Mouse (Mus musculus): ENCODE results near the gene Dnhd1. TPM values are rescaled to one million over a fixed set of nuclear protein-coding genes. Genes with fewer than 3 reads are reported as not detected.
"Not testable (repeated sequence)": the region's sequence is repeated elsewhere in the genome, so short reads cannot be mapped to it uniquely, and the experiment has no call there.

Dnhd1 gene
- total RNA-seq, 4 experiments from 2014 or later: 5.0 to 9.8 (median 7.4) TPM

DNA sequence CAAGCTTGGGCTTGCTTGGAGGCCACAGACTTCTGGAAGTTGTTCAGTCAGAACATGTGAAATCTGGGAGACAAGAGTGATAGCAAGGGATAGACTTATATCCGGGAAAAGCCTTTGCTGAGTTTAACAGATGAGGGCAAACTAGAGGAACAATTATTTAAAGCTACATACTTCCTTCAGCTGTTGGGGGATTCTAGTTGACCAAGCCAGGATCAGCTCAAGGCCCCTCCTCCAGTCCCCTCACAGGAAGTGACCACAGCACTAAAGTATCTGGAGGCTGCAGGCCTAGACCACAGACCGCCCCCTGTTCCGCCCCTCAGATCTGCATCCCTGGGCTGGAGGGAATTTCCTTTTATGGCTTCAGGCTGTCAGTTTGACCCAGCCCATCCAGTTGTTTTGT, 88.3 kb downstream of the Dnhd1 start:
- DNase-seq (ENCODE audit: low spot score in 2 of 2): no peak

DNA sequence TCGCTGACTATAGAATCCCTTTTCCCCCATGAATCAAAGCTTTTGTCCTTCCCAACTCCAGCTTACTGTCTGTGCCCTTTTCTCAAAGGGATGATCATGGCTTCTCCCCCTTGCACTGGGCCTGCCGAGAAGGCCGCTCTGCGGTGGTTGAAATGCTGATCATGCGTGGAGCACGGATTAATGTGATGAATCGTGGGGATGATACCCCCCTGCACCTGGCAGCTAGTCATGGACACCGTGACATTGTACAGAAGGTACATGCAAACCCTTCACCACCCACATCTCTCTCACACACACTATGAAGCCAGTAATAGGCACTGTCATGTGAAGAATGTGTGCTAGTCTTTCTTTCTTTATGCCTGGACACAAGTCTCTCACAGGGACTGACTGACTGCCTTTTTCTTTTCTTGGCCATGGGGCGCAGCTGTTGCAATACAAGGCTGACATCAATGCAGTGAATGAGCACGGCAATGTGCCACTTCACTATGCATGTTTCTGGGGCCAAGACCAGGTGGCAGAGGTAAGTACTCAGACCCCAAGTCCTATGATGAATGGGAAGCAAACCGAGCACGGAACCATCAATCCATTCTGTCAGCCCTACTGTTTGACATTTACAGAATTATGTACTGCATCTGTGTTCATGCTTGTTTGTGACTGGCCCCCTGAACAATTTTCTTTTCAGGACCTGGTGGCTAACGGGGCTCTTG, 89.6 kb downstream of the Dnhd1 start:
- no peak for DNase-seq (ENCODE audit: low spot score in 2 of 2)

DNA sequence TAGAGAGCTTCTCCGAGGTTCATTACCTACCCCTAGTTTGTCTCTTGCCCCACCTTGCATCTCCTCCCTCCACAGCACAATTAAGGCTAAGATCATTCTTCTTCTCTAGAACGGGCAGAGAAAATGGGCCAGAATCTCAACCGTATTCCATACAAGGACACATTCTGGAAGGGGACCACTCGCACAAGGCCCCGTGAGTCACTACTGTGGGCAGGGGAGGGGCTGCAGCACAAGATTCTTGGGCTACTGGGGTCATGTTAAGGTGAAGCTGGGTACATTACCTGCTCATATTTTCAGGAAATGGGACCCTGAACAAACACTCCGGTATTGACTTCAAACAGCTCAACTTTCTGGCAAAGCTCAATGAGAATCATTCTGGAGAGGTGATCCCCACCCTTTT, 90.2 kb downstream of the Dnhd1 start:
- no peak for DNase-seq (ENCODE audit: low spot score in 2 of 2)

DNA sequence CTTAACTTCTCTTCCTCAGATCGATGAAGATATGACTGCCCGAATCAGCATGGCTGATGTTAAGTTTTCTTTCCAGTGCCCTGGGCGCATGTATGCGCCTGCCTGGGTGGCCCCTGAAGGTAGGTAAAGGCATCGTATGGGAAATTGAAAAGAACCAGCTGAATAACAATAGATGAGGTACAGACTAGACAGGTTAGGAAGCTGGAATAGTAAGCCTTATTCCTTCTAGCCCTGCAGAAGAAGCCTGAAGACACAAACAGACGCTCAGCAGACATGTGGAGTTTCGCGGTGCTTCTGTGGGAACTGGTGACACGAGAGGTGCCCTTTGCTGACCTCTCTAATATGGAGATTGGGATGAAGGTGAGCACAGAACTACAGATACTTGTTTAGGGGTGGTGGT, 91.4 kb downstream of the Dnhd1 start:
- no peak for DNase-seq (ENCODE audit: low spot score in 2 of 2)

DNA sequence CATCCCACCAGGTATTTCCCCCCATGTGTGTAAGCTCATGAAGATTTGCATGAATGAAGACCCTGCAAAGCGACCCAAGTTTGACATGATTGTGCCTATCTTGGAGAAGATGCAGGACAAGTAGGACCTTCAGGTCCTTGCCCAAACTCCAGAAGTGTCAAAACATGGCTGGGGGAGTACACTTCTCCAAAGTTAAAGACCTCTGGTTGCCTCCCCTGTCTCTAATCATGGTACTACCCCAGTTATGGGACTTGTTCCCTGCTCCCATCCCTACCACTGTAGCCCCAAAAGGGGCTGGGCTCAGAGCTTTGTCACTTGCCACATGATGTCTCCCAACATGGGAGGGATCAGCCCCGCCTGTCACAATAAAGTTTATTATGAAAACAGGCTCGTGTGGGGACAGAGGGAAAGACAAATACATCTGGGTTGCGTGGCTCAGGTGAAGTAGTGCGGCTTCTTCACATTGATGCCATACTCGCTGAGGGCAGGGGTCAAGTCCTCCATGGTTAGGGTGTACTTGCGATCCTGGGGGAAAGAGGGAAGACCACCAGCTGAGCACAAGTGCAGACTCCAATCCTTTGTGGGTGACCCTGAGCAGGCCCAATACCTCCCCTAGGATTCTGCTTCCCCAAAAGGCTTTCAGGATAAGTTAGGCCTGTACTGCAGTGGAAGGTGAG, 92.0 kb downstream of the Dnhd1 start:
- not testable (repeated sequence) for DNase-seq (ENCODE audit: low spot score in 2 of 2)

DNA sequence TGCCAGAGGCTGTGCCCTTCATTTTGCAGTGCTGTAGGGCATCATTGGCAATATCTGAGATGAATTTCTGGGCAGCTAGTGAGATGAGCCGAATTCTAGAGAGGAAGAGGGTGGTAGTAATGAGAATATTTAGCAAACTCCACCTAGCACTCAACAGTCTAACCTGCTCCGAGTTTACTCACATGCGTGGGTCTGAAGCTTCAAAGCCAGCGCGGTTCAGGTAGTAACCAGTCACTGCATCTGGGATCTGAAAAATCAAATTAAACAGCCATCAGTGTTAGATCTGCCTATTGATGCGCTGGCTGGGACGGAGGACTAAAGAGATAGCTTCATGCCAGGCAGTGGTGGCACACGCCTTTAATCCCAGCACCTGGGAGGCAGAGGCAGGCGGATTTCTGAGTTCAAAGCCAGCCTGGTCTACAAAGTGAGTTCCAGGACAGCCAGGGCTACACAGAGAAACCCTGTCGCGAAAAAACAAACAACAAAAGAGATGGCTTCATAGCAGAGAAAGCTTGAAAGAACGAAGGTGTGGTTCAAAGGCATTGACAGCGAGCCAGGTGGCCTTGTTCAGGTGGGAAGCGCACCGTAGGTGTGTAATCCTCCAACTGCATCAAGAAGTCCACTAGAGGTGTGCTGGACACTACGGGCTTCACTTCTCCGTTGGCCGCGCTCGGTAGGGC, 92.8 kb downstream of the Dnhd1 start:
- not testable (repeated sequence) for DNase-seq (ENCODE audit: low spot score in 2 of 2)

DNA sequence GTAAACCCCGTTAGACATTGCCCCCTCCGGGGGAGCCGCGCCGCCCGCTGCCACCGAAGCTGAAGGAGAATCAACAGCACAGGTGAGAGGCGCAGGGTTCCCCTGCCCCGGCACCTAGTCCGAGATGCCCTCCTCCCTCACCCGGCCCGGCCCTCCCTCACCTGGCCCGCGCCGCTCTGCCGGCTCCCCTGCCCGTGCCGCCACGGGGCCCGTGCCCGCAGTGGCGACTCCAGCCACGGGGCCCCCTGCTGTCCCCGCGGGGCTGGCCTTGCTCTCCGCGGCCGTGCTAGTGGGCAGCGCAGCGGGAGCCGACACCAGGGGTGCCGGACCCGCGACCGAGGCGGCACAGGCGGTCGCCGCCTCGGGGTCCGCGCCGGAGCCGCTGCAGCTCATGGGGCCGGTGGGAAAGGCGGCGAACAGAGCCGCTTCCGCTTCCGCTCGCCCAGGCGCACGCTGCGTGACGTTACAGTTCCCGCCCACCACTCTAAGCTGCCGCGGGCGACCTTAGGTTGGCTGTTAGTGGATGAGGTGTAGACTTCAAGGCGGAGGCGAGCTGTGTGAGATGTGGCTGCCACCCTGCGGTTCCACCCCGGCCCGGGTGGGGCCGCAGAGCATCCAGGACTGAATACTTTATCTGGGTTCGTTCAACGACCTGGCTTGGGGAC, 93.4 kb downstream of the Dnhd1 start, which contains the start of gene Taf10:
TSS of gene Taf10 (minus strand) at position 436 of the 665 bp plus-strand sequence.
- peak; percentile 78 to 79 for DNase-seq (ENCODE audit: low spot score in 2 of 2)

DNA sequence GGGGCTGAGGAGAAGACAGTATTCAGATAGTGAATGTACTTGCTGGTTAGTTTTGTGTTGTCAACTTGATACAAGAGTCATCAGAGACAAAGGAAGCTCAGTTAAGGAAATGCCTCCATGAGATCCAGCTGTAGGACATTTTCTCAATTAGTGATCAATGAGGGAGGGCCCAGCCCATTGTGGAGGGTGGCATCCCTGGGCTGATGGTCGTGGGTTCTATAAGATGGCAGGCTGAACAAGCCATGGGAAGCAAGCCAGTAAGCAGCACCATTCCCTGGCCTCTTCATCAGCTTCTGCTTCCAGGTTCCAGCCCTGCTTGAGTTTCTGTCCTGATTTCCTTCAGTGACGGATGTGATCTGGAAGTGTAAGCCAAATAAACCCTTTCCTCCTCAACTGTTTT, 97.1 kb downstream of the Dnhd1 start:
- DNase-seq (ENCODE audit: low spot score in 2 of 2): no peak

DNA sequence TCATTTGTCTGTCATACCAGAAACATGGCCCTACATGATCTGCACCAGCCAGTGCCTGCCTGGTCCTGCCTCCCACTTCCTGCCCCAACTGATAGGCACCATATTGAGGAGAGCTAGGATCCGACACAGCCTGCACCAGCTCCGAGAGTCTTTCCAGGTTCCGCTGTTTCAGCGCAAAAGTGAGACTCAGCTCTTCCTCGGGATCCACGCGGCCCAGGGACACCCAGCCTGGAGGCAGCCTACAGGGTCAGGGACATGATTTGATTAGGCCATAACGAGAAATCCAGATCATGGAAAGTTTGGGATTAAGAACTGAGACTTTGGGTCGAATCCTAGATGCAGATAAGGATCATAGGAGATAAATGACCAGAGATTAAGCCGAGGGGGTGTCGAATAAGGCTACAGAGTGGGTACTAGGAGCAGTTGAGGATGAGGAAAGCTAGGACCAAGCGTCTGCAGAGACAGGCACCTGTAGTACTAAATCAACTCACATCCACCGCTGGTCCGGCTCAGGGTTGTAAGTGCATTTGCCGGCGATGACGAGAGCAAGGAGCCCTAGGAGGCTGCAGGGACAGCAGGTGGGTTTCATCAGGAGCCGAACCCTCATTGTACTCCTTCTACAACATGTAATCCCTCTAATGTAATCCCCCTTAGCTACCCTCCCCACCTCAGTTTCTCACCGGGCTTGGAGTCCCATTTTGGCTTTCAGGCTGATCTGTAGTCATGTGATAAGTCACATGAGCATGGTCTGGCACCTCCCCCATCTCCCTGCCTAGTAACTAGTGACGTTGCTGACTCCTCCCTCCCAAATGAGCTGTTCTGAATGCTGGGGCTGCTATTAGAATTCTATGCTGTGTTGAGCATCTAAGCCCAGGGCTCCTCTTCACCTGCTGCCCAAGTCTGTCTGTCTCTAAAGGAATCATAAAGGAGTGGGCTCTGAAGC, 101.1 kb downstream of the Dnhd1 start, which contains the start of gene Tpp1:
TSS of gene Tpp1 (minus strand) at position 745 of the 943 bp plus-strand sequence.
- DNase-seq (ENCODE audit: low spot score in 2 of 2): peak; percentile 95 to 96

DNA sequence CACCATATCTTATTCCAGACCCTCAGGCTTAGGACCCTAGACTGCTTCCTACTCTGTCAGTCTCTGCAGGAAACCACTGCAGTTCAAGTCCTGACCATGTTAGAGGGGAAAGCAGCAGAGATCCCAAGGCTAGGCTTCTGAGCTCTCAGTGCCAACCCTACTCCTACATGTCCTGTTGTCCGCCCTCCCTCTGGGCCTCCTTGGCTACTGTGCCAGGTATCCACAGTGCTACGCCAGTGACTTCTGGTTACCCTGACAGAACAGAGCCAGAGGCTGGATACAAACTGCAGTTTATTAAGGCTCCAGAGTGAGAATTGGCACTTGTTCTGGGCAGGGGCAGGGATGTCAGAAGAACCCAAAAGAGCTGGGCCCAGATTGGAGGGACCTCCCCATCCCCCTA, 102.1 kb downstream of the Dnhd1 start:
- DNase-seq (ENCODE audit: low spot score in 2 of 2): no peak

DNA sequence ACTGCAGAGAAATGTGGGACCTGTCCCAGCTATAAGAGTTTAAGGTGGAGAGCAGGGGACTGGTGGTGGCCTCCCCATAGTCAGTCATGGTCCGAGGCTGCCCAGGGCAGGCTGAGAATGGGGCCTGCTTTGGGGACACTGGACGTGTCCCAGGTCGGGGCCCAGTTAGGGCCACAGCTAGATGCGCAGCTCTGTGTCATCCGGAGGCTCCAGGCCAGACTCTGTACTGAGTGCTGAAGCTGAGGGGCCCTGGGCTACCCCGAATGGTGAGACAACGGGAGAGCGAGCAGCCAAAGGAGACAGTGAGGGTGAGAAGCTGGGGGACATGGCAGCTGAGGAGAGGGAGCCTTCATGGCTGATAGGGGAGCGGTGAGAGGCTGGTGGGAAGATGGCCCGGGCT, 102.7 kb downstream of the Dnhd1 start:
- no peak for DNase-seq (ENCODE audit: low spot score in 2 of 2)

DNA sequence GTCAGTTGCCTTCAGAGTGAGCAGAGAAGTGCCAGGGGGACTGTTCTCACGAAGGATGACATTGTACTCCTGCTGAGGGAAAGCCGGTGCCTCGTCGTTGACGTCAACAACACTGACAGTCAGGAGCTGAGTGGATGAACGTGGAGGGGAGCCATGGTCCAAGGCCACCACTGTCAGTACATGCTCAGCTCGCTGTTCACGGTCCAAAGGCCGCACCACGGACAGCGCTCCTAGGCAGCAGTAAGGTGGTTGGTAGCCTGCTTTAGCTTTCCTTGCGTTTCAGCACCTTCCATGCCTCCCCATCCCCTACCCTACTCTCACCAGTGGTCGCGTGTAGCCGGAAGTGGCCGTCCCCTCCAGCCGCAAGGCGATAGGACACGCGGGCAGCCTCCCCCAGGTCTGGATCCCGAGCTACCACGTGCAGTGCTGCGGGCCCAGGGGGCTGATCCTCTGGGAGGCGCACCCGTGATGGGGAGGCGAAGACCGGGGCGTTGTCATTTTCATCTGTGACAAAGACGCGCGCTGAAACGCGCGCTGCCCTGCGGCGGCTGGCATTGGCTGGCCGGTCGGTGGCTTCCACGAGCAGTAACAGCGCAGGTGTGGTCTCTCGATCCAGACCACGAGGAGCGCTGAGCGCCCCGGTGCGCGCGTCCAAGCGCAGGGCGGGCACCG, 111.3 kb downstream of the Dnhd1 start:
- DNase-seq (ENCODE audit: low spot score in 2 of 2): no peak

DNA sequence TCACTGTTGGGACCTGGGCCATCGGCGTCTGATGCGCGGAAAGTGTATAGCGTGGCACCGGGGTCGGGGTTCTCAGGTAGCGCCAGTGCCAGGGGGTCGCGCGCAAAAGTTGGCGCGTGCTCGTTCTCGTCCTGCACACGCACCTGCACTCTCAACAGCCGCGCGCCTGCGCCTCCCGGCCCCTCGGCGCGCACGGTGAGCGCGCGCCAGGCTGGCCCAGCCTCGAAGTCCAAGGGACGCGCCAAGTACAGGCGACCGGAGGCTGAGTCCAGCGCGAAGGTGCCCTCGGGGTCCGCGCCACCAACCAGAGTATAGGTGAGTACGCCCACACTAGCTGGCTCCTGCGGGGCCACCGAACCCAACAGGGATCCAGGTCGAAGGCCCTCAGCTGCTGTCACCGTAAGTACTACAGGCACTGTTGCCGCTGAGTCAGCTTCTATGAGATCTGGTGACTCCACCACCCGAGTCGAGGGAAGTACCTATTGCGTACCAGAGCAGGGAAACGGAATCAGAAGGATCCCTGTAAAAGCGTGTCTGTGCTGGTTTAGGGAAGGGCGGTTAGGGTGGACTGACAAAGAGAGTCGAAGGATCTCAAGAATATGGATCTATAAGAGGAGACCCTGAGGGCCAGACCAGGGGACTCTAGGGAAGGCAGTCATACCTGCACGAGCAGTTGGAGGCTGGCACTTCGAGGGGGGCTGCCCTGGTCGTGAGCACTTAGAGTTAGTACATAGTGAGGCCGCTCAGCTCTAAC, 112.1 kb downstream of the Dnhd1 start:
- DNase-seq (ENCODE audit: low spot score in 2 of 2): no peak

DNA sequence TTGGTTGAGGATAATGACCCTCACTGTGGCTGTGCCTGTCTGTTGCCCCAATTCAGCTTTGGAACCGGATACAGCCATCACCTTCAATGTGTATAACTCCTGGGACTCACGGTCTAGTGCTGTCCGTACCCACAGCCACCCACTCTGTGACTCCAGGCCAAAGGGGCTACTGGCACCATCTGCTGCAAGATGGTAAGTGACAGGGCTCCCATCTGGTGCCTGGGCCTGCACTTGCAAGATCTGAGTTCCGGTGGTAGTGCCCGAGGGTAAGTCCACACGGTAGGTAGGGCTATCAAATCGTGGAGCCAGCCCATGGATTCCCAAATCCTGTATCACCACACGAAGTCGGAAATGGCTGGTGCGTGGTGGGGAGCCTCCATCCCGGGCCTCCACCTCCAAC, 113.7 kb downstream of the Dnhd1 start:
- no peak for DNase-seq (ENCODE audit: low spot score in 2 of 2)

DNA sequence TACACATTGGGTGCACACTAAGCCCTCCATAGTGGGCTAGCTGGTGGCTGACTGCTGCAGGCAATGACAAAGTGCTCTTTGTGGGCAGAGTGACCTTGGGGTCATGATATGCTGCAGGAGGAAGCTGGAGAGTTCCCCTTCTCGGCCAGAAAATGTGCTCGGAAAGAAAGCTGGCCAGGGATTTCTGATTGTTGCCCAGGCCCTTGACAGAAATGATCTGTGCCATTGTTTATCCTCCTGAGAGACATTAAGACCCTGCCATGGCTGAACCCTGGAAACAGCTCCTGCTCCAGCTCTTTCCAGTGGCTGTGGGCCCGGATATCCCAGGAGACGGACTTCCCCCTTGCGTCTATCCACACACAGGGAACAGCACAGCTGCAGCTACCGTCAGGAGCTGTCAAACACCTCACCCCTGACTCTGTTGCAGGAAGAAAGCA, 117.1 kb downstream of the Dnhd1 start:
- DNase-seq (ENCODE audit: low spot score in 2 of 2): no peak

DNA sequence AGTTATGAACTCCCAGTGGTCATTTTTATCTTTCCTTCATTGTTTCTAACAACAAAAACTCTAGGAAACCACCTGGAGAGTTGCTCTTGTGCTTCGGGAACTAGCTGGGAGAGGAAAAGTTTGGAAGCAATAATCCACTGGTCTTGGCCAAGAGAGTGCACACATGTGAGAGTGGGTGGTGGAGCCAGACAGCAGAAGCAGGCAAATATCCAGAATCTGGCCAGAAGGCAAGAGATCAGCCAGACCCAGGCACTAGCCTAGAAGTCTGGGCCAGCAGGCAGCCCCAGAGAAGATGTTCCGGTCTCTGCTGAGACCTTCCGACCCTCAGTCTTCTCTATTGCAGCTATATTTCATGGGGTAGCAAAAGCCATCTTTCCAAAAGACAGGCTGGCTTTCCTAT, 119.3 kb downstream of the Dnhd1 start:
- DNase-seq (ENCODE audit: low spot score in 2 of 2): no peak
